Mouse (Mus musculus): Measurements from ENCODE around the gene Oit3. TPM values are rescaled to one million over a fixed set of nuclear protein-coding genes. Genes with fewer than 3 reads are reported as not detected.

Oit3 gene
- total RNA-seq, 1 experiment = not detected

- Histone ChIP-seq H3K9ac (ENCODE audit: insufficient read depth, low read depth, low read length, poor library complexity, severe bottlenecking) (no peak overlapping the region), H3K27ac (ENCODE audit: insufficient read depth, low read depth, low read length, poor library complexity, severe bottlenecking) (no peak overlapping the region), H3K36me3 (ENCODE audit: control insufficient read depth, insufficient read depth, low read length, poor library complexity, severe bottlenecking) (no peaks in the 10 kb centered on the region), H3K4me3 (ENCODE audit: insufficient read depth in 1 of 2, low read depth in 1 of 2, low read length in 2 of 2, poor library complexity in 1 of 2, severe bottlenecking in 1 of 2) (no peak overlapping the region), H3K4me1 (ENCODE audit: control insufficient read depth in 2 of 2, insufficient read depth in 2 of 2, low read length in 2 of 2, poor library complexity in 1 of 2) (no peaks in the 10 kb centered on the region), H3K9me3 (ENCODE audit: control insufficient read depth, insufficient read depth, low read depth, low read length) (no peaks in the 10 kb centered on the region)
- in situ Hi-C loops (cut with MboI; ENCODE audit: low sequenced_read_pairs in 2 of 2, unreplicated experiment in 2 of 2) = no loop called here
- TF ChIP-seq CHD2 (IDR thresholded peaks at IDR 0.05; ENCODE audit: low read depth, low read length) (no peak), HCFC1 (IDR thresholded peaks at IDR 0.05; ENCODE audit: borderline replicate concordance, insufficient read depth, low read length) (no peak), MAFK (IDR thresholded peaks at IDR 0.05; ENCODE audit: insufficient read depth, low read depth, low read length) (no peak), ZNF384 (IDR thresholded peaks at IDR 0.05; ENCODE audit: low read depth, low read length) (no peak), ZC3H11A (IDR thresholded peaks at IDR 0.05; ENCODE audit: borderline replicate concordance, low read depth, low read length) (no peak)
- DNase-seq (ENCODE audit: low read depth, low spot score) = no peak
These were observed 39.8 kb upstream of the Oit3 start for GRCm38 (mm10) chr10:59481381-59481780.

- Histone ChIP-seq H3K36me3 (ENCODE audit: control insufficient read depth, insufficient read depth, low read length, poor library complexity, severe bottlenecking) (peaks cover 2% of the 10 kb centered on the region), H3K4me1 (ENCODE audit: control insufficient read depth in 2 of 2, insufficient read depth in 2 of 2, low read length in 2 of 2, poor library complexity in 1 of 2) (peaks cover 7 to 12% of the 10 kb centered on the region in 2 experiments; a peak in 3 of 4 replicates), H3K27ac (ENCODE audit: insufficient read depth, low read depth, low read length, poor library complexity, severe bottlenecking) (no peak overlapping the region), H3K9ac (ENCODE audit: insufficient read depth, low read depth, low read length, poor library complexity, severe bottlenecking) (no peak overlapping the region), H3K4me3 (ENCODE audit: insufficient read depth in 1 of 2, low read depth in 1 of 2, low read length in 2 of 2, poor library complexity in 1 of 2, severe bottlenecking in 1 of 2) (no peak overlapping the region), H3K9me3 (ENCODE audit: control insufficient read depth, insufficient read depth, low read depth, low read length) (no peaks in the 10 kb centered on the region)
- in situ Hi-C loops (cut with MboI; ENCODE audit: low sequenced_read_pairs in 2 of 2, unreplicated experiment in 2 of 2) = no loop called here
- no peak for TF ChIP-seq ZC3H11A (IDR thresholded peaks at IDR 0.05; ENCODE audit: borderline replicate concordance, low read depth, low read length)
- TF ChIP-seq ZNF384 (IDR thresholded peaks at IDR 0.05; ENCODE audit: low read depth, low read length) = no peak
- no peak for TF ChIP-seq CHD2 (IDR thresholded peaks at IDR 0.05; ENCODE audit: low read depth, low read length)
- no peak for DNase-seq (ENCODE audit: low read depth, low spot score)
These were observed 28.9 kb upstream of the Oit3 start for GRCm38 (mm10) chr10:59470451-59470850.

- H3K4me1 ChIP-seq (ENCODE audit: control insufficient read depth in 2 of 2, insufficient read depth in 2 of 2, low read length in 2 of 2, poor library complexity in 1 of 2) = peaks cover 4 to 12% of the 10 kb centered on the region in 2 experiments; a peak in 3 of 4 replicates
- DNase-seq (ENCODE audit: low read depth, low spot score) = no peak
- no peak overlapping the region for H3K9ac ChIP-seq (ENCODE audit: insufficient read depth, low read depth, low read length, poor library complexity, severe bottlenecking)
- H3K4me3 ChIP-seq (ENCODE audit: insufficient read depth in 1 of 2, low read depth in 1 of 2, low read length in 2 of 2, poor library complexity in 1 of 2, severe bottlenecking in 1 of 2) = no peak overlapping the region
- TF ChIP-seq CHD2 (IDR thresholded peaks at IDR 0.05; ENCODE audit: low read depth, low read length) (no peak), ZNF384 (IDR thresholded peaks at IDR 0.05; ENCODE audit: low read depth, low read length) (no peak), HCFC1 (IDR thresholded peaks at IDR 0.05; ENCODE audit: borderline replicate concordance, insufficient read depth, low read length) (no peak), MAFK (IDR thresholded peaks at IDR 0.05; ENCODE audit: insufficient read depth, low read depth, low read length) (no peak)
- H3K36me3 ChIP-seq (ENCODE audit: control insufficient read depth, insufficient read depth, low read length, poor library complexity, severe bottlenecking) = peaks cover 2% of the 10 kb centered on the region
- H3K9me3 ChIP-seq (ENCODE audit: control insufficient read depth, insufficient read depth, low read depth, low read length) = no peaks in the 10 kb centered on the region
- in situ Hi-C loops (cut with MboI; ENCODE audit: low sequenced_read_pairs in 2 of 2, unreplicated experiment in 2 of 2) = no loop called here
- H3K27ac ChIP-seq (ENCODE audit: insufficient read depth, low read depth, low read length, poor library complexity, severe bottlenecking) = no peak overlapping the region
These were observed 25.7 kb upstream of the Oit3 start for GRCm38 (mm10) chr10:59467297-59467696.

- no peak overlapping the region for H3K4me3 ChIP-seq (ENCODE audit: insufficient read depth in 1 of 2, low read depth in 1 of 2, low read length in 2 of 2, poor library complexity in 1 of 2, severe bottlenecking in 1 of 2)
- in situ Hi-C loops (cut with MboI; ENCODE audit: low sequenced_read_pairs in 2 of 2, unreplicated experiment in 2 of 2) = no loop called here
- H3K4me1 ChIP-seq (ENCODE audit: control insufficient read depth in 2 of 2, insufficient read depth in 2 of 2, low read length in 2 of 2, poor library complexity in 1 of 2) = peaks cover 4 to 10% of the 10 kb centered on the region in 2 experiments; a peak in 3 of 4 replicates
- no peak overlapping the region for H3K9ac ChIP-seq (ENCODE audit: insufficient read depth, low read depth, low read length, poor library complexity, severe bottlenecking)
- H3K36me3 ChIP-seq (ENCODE audit: control insufficient read depth, insufficient read depth, low read length, poor library complexity, severe bottlenecking) = peaks cover 2% of the 10 kb centered on the region
- H3K27ac ChIP-seq (ENCODE audit: insufficient read depth, low read depth, low read length, poor library complexity, severe bottlenecking) = no peak overlapping the region
- H3K9me3 ChIP-seq (ENCODE audit: control insufficient read depth, insufficient read depth, low read depth, low read length) = no peaks in the 10 kb centered on the region
- DNase-seq (ENCODE audit: low read depth, low spot score) = no peak
- TF ChIP-seq ZNF384 (IDR thresholded peaks at IDR 0.05; ENCODE audit: low read depth, low read length) = no peak
- no peak for TF ChIP-seq MAFK (IDR thresholded peaks at IDR 0.05; ENCODE audit: insufficient read depth, low read depth, low read length)
These were observed 25.0 kb upstream of the Oit3 start for GRCm38 (mm10) chr10:59466626-59467025.

- no peaks in the 10 kb centered on the region for H3K9me3 ChIP-seq (ENCODE audit: control insufficient read depth, insufficient read depth, low read depth, low read length)
- peaks cover 2% of the 10 kb centered on the region for H3K36me3 ChIP-seq (ENCODE audit: control insufficient read depth, insufficient read depth, low read length, poor library complexity, severe bottlenecking)
- H3K27ac ChIP-seq (ENCODE audit: insufficient read depth, low read depth, low read length, poor library complexity, severe bottlenecking) = no peak overlapping the region
- H3K4me1 ChIP-seq (ENCODE audit: control insufficient read depth in 2 of 2, insufficient read depth in 2 of 2, low read length in 2 of 2, poor library complexity in 1 of 2) = peaks cover 4 to 9% of the 10 kb centered on the region in 2 experiments; a peak in 3 of 4 replicates
- TF ChIP-seq ZNF384 (IDR thresholded peaks at IDR 0.05; ENCODE audit: low read depth, low read length) (no peak), CHD2 (IDR thresholded peaks at IDR 0.05; ENCODE audit: low read depth, low read length) (no peak), ZC3H11A (IDR thresholded peaks at IDR 0.05; ENCODE audit: borderline replicate concordance, low read depth, low read length) (no peak), MAFK (IDR thresholded peaks at IDR 0.05; ENCODE audit: insufficient read depth, low read depth, low read length) (no peak), HCFC1 (IDR thresholded peaks at IDR 0.05; ENCODE audit: borderline replicate concordance, insufficient read depth, low read length) (no peak)
- DNase-seq (ENCODE audit: low read depth, low spot score) = no peak
- in situ Hi-C loops (cut with MboI; ENCODE audit: low sequenced_read_pairs in 2 of 2, unreplicated experiment in 2 of 2) = no loop called here
- no peak overlapping the region for H3K4me3 ChIP-seq (ENCODE audit: insufficient read depth in 1 of 2, low read depth in 1 of 2, low read length in 2 of 2, poor library complexity in 1 of 2, severe bottlenecking in 1 of 2)
- no peak overlapping the region for H3K9ac ChIP-seq (ENCODE audit: insufficient read depth, low read depth, low read length, poor library complexity, severe bottlenecking)
These were observed 24.0 kb upstream of the Oit3 start for GRCm38 (mm10) chr10:59465546-59465945.
